Mouse (Mus musculus) G1E (cell line): ENCODE measurements around the gene Pcp4. TPM values are rescaled to one million over a fixed set of nuclear protein-coding genes. Genes with fewer than 3 reads are reported as not detected.

Source experiments
- ATAC-seq: 2 replicates; pipeline ENCODE4 v1.8.0; 2016; ENCODE audit warnings: mild to moderate bottlenecking; ENCODE audit not compliant: insufficient number of reproducible peaks, poor library complexity, low FRiP score, severe bottlenecking; ENCODE audit errors: extremely low read depth
- DNase-seq: peaks from one replicate; pipeline ENCODE4 v3.0.0; 2012; ENCODE audit warnings: low spot score
- H3K27me3 ChIP-seq: 2 replicates; pipeline ENCODE4 v1.6.1; 2012; ENCODE audit warnings: mild to moderate bottlenecking, low read length, inconsistent platforms; ENCODE audit not compliant: insufficient read depth
- H3K36me3 ChIP-seq: replicated peaks from 2 replicates; pipeline ENCODE3; 2012; ENCODE audit warnings: mild to moderate bottlenecking, inconsistent platforms
- H3K4me1 ChIP-seq: 2 replicates; pipeline ENCODE4 v1.6.1; 2012; ENCODE audit warnings: low read depth, low read length, inconsistent platforms, mixed read lengths; ENCODE audit not compliant: insufficient read depth
- H3K4me3 ChIP-seq: 2 replicates; pipeline ENCODE4 v1.5.1; 2012; ENCODE audit warnings: low read depth, mild to moderate bottlenecking, inconsistent platforms, low read length, moderate library complexity, mixed read lengths
- H3K9me3 ChIP-seq: replicated peaks from 2 replicates; pipeline ENCODE4 v1.6.1; 2012; ENCODE audit warnings: inconsistent platforms
- CTCF ChIP-seq: IDR thresholded peaks from 2 replicates; pipeline ENCODE4 v1.5.1; 2012; ENCODE audit warnings: low read depth, low read length, inconsistent platforms, mixed read lengths
- GATA1 ChIP-seq: IDR thresholded peaks from 2 replicates; pipeline ENCODE4 v1.6.1; 2012; ENCODE audit warnings: borderline replicate concordance, low read length, inconsistent platforms, mixed read lengths
- GATA2 ChIP-seq: IDR thresholded peaks from 2 replicates; pipeline ENCODE4 v1.6.1; 2012; ENCODE audit warnings: low read depth, low read length, inconsistent platforms, borderline replicate concordance
- POLR2AphosphoS5 ChIP-seq: IDR thresholded peaks from 2 replicates; pipeline ENCODE4 v1.6.1; 2012; ENCODE audit warnings: low read depth, low read length, inconsistent platforms; ENCODE audit not compliant: insufficient replicate concordance
- TAL1 ChIP-seq: conservative IDR thresholded peaks from 2 replicates; pipeline ENCODE4 v1.6.1; 2012; ENCODE audit warnings: low read depth, low read length, inconsistent platforms, mixed read lengths
- polyA plus RNA-seq: library from polyadenylated mRNA; stranded (reverse); fragments of >175 nt; gene quantifications from 2 replicates; pipeline ENCODE4 v1.2.3, GENCODE M21; 2012
- total RNA-seq, 2 experiments: library from RNA; stranded (forward) in 1 of 2; stranded (reverse) in 1 of 2; fragments of 200-1000 nt in 1 of 2; fragments of >200 nt in 1 of 2; fragmentation: Nextera tagmentation in 1 of 2; gene quantifications; 2 replicates each; pipeline ENCODE4 v1.2.3; 2014 to 2017

Gene Pcp4
- total and polyA plus RNA-seq, 3 experiments = not detected

- DNase-seq = no peak
- H3K4me1 ChIP-seq = no peaks in the 10 kb centered on the region
- ATAC-seq = no peak
- TF ChIP-seq TAL1 = no peak
- no peak for TF ChIP-seq GATA2
- TF ChIP-seq POLR2AphosphoS5 = no peak
- TF ChIP-seq CTCF = no peak
- TF ChIP-seq GATA1 = no peak
- H3K4me3 ChIP-seq = no peak overlapping the region
- H3K36me3 ChIP-seq = no peaks in the 10 kb centered on the region
- H3K27me3 ChIP-seq = no peaks in the 10 kb centered on the region; the same call in 1 of the 2 replicates
- H3K9me3 ChIP-seq = peaks cover 20% of the 10 kb centered on the region
These were observed 62.6 kb downstream of the Pcp4 start for GRCm38 (mm10) chr16:96529896-96530568.

- H3K9me3 ChIP-seq = peaks cover 20% of the 10 kb centered on the region
- no peak for ATAC-seq
- no peaks in the 10 kb centered on the region; the same call in 1 of the 2 replicates for H3K27me3 ChIP-seq
- DNase-seq = no peak
- H3K36me3 ChIP-seq = no peaks in the 10 kb centered on the region
- no peaks in the 10 kb centered on the region for H3K4me1 ChIP-seq
- TF ChIP-seq GATA1 (no peak), POLR2AphosphoS5 (no peak), GATA2 (no peak), CTCF (no peak), TAL1 (no peak)
- no peak overlapping the region for H3K4me3 ChIP-seq
These were observed 63.1 kb downstream of the Pcp4 start for GRCm38 (mm10) chr16:96530569-96530898.

GRCm38 (mm10) chr16:96531029-96531428 lies 63.6 kb downstream of the Pcp4 start:
- Histone ChIP-seq H3K4me1 (no peaks in the 10 kb centered on the region), H3K4me3 (no peak overlapping the region), H3K36me3 (no peaks in the 10 kb centered on the region), H3K27me3 (no peaks in the 10 kb centered on the region; the same call in 1 of the 2 replicates), H3K9me3 (peaks cover 16% of the 10 kb centered on the region)
- TF ChIP-seq GATA1 (no peak), POLR2AphosphoS5 (no peak), CTCF (no peak), TAL1 (no peak), GATA2 (no peak)
- DNase-seq (no peak), ATAC-seq (no peak)

- Histone ChIP-seq H3K27me3 (no peaks in the 10 kb centered on the region; the same call in 1 of the 2 replicates), H3K4me1 (no peaks in the 10 kb centered on the region), H3K9me3 (peaks cover 10% of the 10 kb centered on the region), H3K4me3 (no peak overlapping the region), H3K36me3 (no peaks in the 10 kb centered on the region)
- ATAC-seq (peak; percentile 34), DNase-seq (no peak)
- TF ChIP-seq POLR2AphosphoS5 = no peak
- TF ChIP-seq CTCF = no peak
- no peak for TF ChIP-seq TAL1
- TF ChIP-seq GATA1 = no peak
- no peak for TF ChIP-seq GATA2
These were observed 66.3 kb downstream of the Pcp4 start for GRCm38 (mm10) chr16:96533710-96534109.

GRCm38 (mm10) chr16:96535271-96535670 lies 67.9 kb downstream of the Pcp4 start:
- Histone ChIP-seq H3K36me3 (no peaks in the 10 kb centered on the region), H3K4me3 (no peak overlapping the region), H3K4me1 (no peaks in the 10 kb centered on the region), H3K27me3 (no peaks in the 10 kb centered on the region; the same call in 1 of the 2 replicates), H3K9me3 (peaks cover 10% of the 10 kb centered on the region)
- no peak for DNase-seq
- TF ChIP-seq POLR2AphosphoS5 = no peak
- TF ChIP-seq TAL1 = no peak
- TF ChIP-seq CTCF = no peak
- no peak for TF ChIP-seq GATA2
- TF ChIP-seq GATA1 = no peak
- no peak for ATAC-seq

GRCm38 (mm10) chr16:96536426-96536825 lies 69.0 kb downstream of the Pcp4 start:
- DNase-seq (no peak), ATAC-seq (no peak)
- Histone ChIP-seq H3K4me1 (no peaks in the 10 kb centered on the region), H3K36me3 (no peaks in the 10 kb centered on the region), H3K4me3 (no peak overlapping the region), H3K9me3 (peaks cover 10% of the 10 kb centered on the region), H3K27me3 (no peaks in the 10 kb centered on the region; the same call in 1 of the 2 replicates)
- TF ChIP-seq GATA1 (no peak), TAL1 (no peak), GATA2 (no peak), CTCF (no peak), POLR2AphosphoS5 (no peak)

GRCm38 (mm10) chr16:96539091-96539490 lies 71.7 kb downstream of the Pcp4 start:
- H3K9me3 ChIP-seq = peaks cover 4% of the 10 kb centered on the region; the same call in 1 of the 2 replicates
- TF ChIP-seq CTCF (no peak), POLR2AphosphoS5 (no peak), TAL1 (no peak), GATA2 (no peak)
- ATAC-seq (no peak), DNase-seq (no peak)
- no peaks in the 10 kb centered on the region for H3K36me3 ChIP-seq
- H3K27me3 ChIP-seq = no peaks in the 10 kb centered on the region
- H3K4me3 ChIP-seq = no peak overlapping the region
- no peaks in the 10 kb centered on the region for H3K4me1 ChIP-seq
